Mouse (Mus musculus): ENCODE measurements around the gene Etfb.

GRCm38 (mm10) chr7:43417298-43417697 is 26.6 kb upstream of the Etfb start:
- TF ChIP-seq CTCF (IDR thresholded peaks at IDR 0.05; ENCODE audit: extremely low read depth, insufficient read depth, insufficient read length, insufficient replicate concordance) (no peak), POLR2A (IDR thresholded peaks at IDR 0.05; ENCODE audit: low read depth, low read length) (no peak)

Data from spleen, adult 2 months (tissue).